Mouse (Mus musculus): ENCODE measurements around the gene Gm47283.
"Not testable (repeated sequence)": the region's sequence is repeated elsewhere in the genome, so short reads cannot be mapped to it uniquely, and the experiment has no call there.

GRCm38 (mm10) chrY:90735181-90735895 lies 49.2 kb upstream of the Gm47283 start:
- not testable (repeated sequence) for TF ChIP-seq CTCF (IDR thresholded peaks at IDR 0.05; ENCODE audit: control insufficient read depth, insufficient read depth, insufficient replicate concordance, low read depth, low read length); POLR2A (IDR thresholded peaks at IDR 0.05; ENCODE audit: control insufficient read depth, low read depth, low read length)
